Mouse (Mus musculus) liver, adult 2 months (tissue): ENCODE measurements at regions not wholly inside any gene's neighbourhood (a gene's known extent, or its start where the extent isn't known, plus 50 kb on each side); places are given as distances from the start of the nearest gene placed in this dataset.

Experiments used
- DNase-seq: peaks from one replicate; pipeline ENCODE4 v3.0.0-alpha.2; 2011; ENCODE audit warnings: low read depth, low spot score; ENCODE audit errors: extremely low read depth
- H3K27ac ChIP-seq: fragments of 200-500 bp; replicated peaks from 2 replicates; pipeline ENCODE4 v1.5.1; 2012; ENCODE audit warnings: low read depth, mild to moderate bottlenecking, control low read depth, inconsistent platforms, low read length; ENCODE audit not compliant: insufficient read depth
- H3K27me3 ChIP-seq: fragments of 200-500 bp; 2 replicates; pipeline ENCODE4 v1.6.1; 2012; ENCODE audit warnings: mild to moderate bottlenecking, moderate library complexity, low read length, inconsistent platforms; ENCODE audit not compliant: control insufficient read depth, insufficient read depth
- H3K36me3 ChIP-seq: fragments of 200-500 bp; 2 replicates; pipeline ENCODE4 v1.6.1; 2012; ENCODE audit warnings: low read length, inconsistent platforms; ENCODE audit not compliant: control insufficient read depth, insufficient read depth
- H3K4me1 ChIP-seq: fragments of 200-500 bp; 2 replicates; pipeline ENCODE4 v1.6.1; 2011; ENCODE audit warnings: low read length; ENCODE audit not compliant: control insufficient read depth, insufficient read depth
- H3K4me3 ChIP-seq: fragments of 200-500 bp; 2 replicates; pipeline ENCODE4 v1.5.1; 2011; ENCODE audit warnings: low read depth, mild to moderate bottlenecking, control low read depth, low read length, moderate library complexity; ENCODE audit not compliant: insufficient read depth
- H3K79me2 ChIP-seq: fragments of 200-500 bp; 2 replicates; pipeline ENCODE4 v1.6.1; 2012; ENCODE audit warnings: inconsistent platforms, mild to moderate bottlenecking, low read length, moderate library complexity; ENCODE audit not compliant: control insufficient read depth, insufficient read depth
- H3K9ac ChIP-seq: fragments of 200-500 bp; 2 replicates; pipeline ENCODE4 v1.6.1; 2012; ENCODE audit warnings: low read depth, mild to moderate bottlenecking, control low read depth, inconsistent platforms, low read length
- CTCF ChIP-seq: fragments of 200-500 bp; IDR thresholded peaks from 2 replicates; pipeline ENCODE4 v1.5.1; 2011; ENCODE audit warnings: low read depth, low read length, control low read depth
- POLR2A ChIP-seq: fragments of 200-500 bp; IDR thresholded peaks from 2 replicates; pipeline ENCODE4 v1.6.1; 2011; ENCODE audit warnings: low read length, control low read depth; ENCODE audit not compliant: insufficient read depth; ENCODE audit errors: extremely low read depth
- WGBS: fragments of 180-500 bp; shearing (Covaris S2); methylation state at CpG from one replicate; pipeline ENCODE4 v1.1.7; 2018; 5-methylcytosine and 5-hydroxymethylcytosine counted together

DNA sequence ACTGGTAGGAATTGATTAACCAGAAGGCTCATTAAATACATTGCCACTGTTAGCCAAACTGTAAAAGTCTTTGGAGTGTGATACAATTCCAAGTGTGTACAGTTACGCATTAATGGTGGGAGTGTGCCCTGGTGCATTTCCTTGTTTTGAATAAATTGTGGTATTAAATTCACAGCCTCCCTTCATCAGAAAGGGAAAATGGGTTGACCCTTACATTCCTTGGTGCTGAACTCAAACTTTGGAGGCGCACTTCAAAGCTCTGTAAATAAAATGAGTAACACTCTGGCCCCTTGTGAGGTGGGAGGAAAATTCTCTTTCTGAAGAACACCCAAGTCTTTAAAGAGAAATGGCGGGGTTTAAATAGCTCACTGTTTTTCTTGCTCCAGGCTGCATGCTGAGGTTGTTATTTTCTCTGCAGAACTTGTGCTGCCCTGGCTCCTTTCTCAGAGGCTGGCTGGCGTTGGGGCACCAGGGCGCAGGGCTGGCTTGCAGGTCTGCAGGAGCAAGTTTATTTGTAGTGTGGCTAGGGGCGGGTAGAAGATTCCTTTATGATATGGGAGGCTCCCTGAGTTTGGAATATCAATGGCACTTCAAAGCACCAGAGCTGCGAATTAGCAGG lies 266.7 kb downstream of the Gpat3 start:
- Histone ChIP-seq H3K9ac (no peak overlapping the region), H3K27me3 (no peaks in the 10 kb centered on the region), H3K4me1 (no peaks in the 10 kb centered on the region), H3K4me3 (no peak overlapping the region), H3K36me3 (no peaks in the 10 kb centered on the region), H3K79me2 (no peaks in the 10 kb centered on the region), H3K27ac (no peak overlapping the region)
- TF ChIP-seq POLR2A (no peak), CTCF (no peak)
- whole genome bisulfite sequencing, result 45% methylated on average over 7 of the region's 7 CpGs
- no peak for DNase-seq

DNA sequence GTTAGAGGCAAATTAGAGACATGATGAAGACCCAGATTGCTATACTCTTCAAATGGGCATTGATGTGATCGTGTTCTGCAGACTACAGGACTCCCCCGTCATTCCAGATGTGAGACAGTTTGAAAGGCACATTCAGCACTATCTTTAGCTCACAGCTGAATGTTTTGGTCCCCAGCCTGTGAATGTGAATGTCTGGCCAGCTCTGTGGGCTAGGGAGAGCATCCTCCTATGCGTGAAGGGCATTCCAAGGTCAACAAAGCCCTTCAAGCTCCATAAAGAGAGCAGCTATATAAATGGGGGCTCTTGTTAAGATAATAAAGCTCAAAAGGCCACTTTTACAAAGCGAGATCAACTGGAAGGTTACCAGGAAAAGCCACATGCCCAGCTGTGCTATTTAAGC lies 266.1 kb downstream of the Gpat3 start:
- no peak overlapping the region for H3K4me3 ChIP-seq
- no peak for DNase-seq
- no peaks in the 10 kb centered on the region for H3K27me3 ChIP-seq
- TF ChIP-seq POLR2A (no peak), CTCF (no peak)
- H3K9ac ChIP-seq, result no peak overlapping the region
- H3K4me1 ChIP-seq, result no peaks in the 10 kb centered on the region
- 73% methylated on average over 4 of the region's 4 CpGs for WGBS
- H3K36me3 ChIP-seq, result no peaks in the 10 kb centered on the region
- H3K27ac ChIP-seq, result no peak overlapping the region
- no peaks in the 10 kb centered on the region for H3K79me2 ChIP-seq

- DNase-seq, result no peak
- Histone ChIP-seq H3K27me3 (no peaks in the 10 kb centered on the region), H3K36me3 (no peaks in the 10 kb centered on the region), H3K9ac (no peak overlapping the region), H3K4me3 (no peak overlapping the region), H3K79me2 (no peaks in the 10 kb centered on the region), H3K4me1 (no peaks in the 10 kb centered on the region), H3K27ac (no peak overlapping the region)
- TF ChIP-seq CTCF (no peak), POLR2A (no peak)
- 81% methylated on average over 11 of the region's 11 CpGs for WGBS
Observed at GRCm38 (mm10) chr5:101100975-101101699, 255.6 kb downstream of the Gpat3 start.

- TF ChIP-seq CTCF (no peak), POLR2A (no peak)
- H3K4me1 ChIP-seq, result no peaks in the 10 kb centered on the region
- H3K9ac ChIP-seq, result no peak overlapping the region
- no peaks in the 10 kb centered on the region for H3K36me3 ChIP-seq
- H3K79me2 ChIP-seq, result no peaks in the 10 kb centered on the region
- no peak overlapping the region for H3K27ac ChIP-seq
- 71% methylated on average over 21 of the region's 21 CpGs for WGBS
- no peak for DNase-seq
- H3K4me3 ChIP-seq, result no peak overlapping the region
- H3K27me3 ChIP-seq, result no peaks in the 10 kb centered on the region
Observed at GRCm38 (mm10) chr5:101091027-101091598, 245.6 kb downstream of the Gpat3 start.

- H3K27me3 ChIP-seq, result no peaks in the 10 kb centered on the region
- no peak for TF ChIP-seq POLR2A
- TF ChIP-seq CTCF, result no peak
- H3K9ac ChIP-seq, result no peak overlapping the region
- no peak for DNase-seq
- H3K27ac ChIP-seq, result no peak overlapping the region
- H3K4me1 ChIP-seq, result no peaks in the 10 kb centered on the region
- H3K79me2 ChIP-seq, result no peaks in the 10 kb centered on the region
- WGBS, result 83% methylated on average over 7 of the region's 7 CpGs
- H3K4me3 ChIP-seq, result no peak overlapping the region
- H3K36me3 ChIP-seq, result no peaks in the 10 kb centered on the region
Observed at GRCm38 (mm10) chr5:101090415-101091026, 245.0 kb downstream of the Gpat3 start.
